Mouse (Mus musculus) layer of hippocampus, adult 11-12 months (tissue): Measurements from ENCODE around the gene Chil3.
"Not testable (repeated sequence)": the region's sequence is repeated elsewhere in the genome, so short reads cannot be mapped to it uniquely, and the experiment has no call there.

Experiments
- DNase-seq: peaks from one replicate; pipeline ENCODE4 v3.0.0; 2022; ENCODE audit warnings: low spot score

Gene Chil3

GRCm38 (mm10) chr3:106167464-106167863, at the start of gene Chil3:
TSS of gene Chil3 (minus strand) at chr3:106167564.
- no peak for DNase-seq

- DNase-seq: not testable (repeated sequence)
Observed at GRCm38 (mm10) chr3:106198030-106198429, 30.7 kb upstream of the Chil3 start.

GRCm38 (mm10) chr3:106197246-106197645, 29.9 kb upstream of the Chil3 start:
- DNase-seq: not testable (repeated sequence)

GRCm38 (mm10) chr3:106196276-106196675, 28.9 kb upstream of the Chil3 start:
- DNase-seq: no peak

- DNase-seq: no peak
Observed at GRCm38 (mm10) chr3:106195486-106195885, 28.1 kb upstream of the Chil3 start.

GRCm38 (mm10) chr3:106187991-106188390, 20.6 kb upstream of the Chil3 start:
- DNase-seq: no peak

GRCm38 (mm10) chr3:106177509-106178189, 10.3 kb upstream of the Chil3 start:
- DNase-seq: no peak

- not testable (repeated sequence) for DNase-seq
Observed at GRCm38 (mm10) chr3:106174971-106175370, 7.6 kb upstream of the Chil3 start.

- not testable (repeated sequence) for DNase-seq
Observed at GRCm38 (mm10) chr3:106172506-106172905, 5.1 kb upstream of the Chil3 start.

GRCm38 (mm10) chr3:106171135-106171731, 3.9 kb upstream of the Chil3 start:
- DNase-seq: no peak

GRCm38 (mm10) chr3:106170522-106171053, 3.2 kb upstream of the Chil3 start:
- no peak for DNase-seq

GRCm38 (mm10) chr3:106154413-106154812, 13.0 kb downstream of the Chil3 start:
- no peak for DNase-seq

- DNase-seq: no peak
Observed at GRCm38 (mm10) chr3:106144081-106144480, 23.3 kb downstream of the Chil3 start.

GRCm38 (mm10) chr3:106131690-106132089, 35.7 kb downstream of the Chil3 start:
- DNase-seq: peak; percentile 91

- no peak for DNase-seq
Observed at GRCm38 (mm10) chr3:106128807-106129493, 38.4 kb downstream of the Chil3 start.

- DNase-seq: no peak
Observed at GRCm38 (mm10) chr3:106126999-106127398, 40.4 kb downstream of the Chil3 start.

- DNase-seq: no peak
Observed at GRCm38 (mm10) chr3:106112929-106113328, 54.4 kb downstream of the Chil3 start, which contains the start of gene Chia1. TSS of gene Chia1 (plus strand) at chr3:106113229.
